Mouse (Mus musculus): ENCODE results near the gene Dad1.
A peak's percentile ranks its signal among the peaks of the same experiment; 100 is the strongest.

Gene Dad1

GRCm38 (mm10) chr14:54253741-54254291 is at the start of gene Dad1, which contains the start of gene Abhd4:
Dad1 (minus strand) TSS chr14:54254104.
Abhd4 (plus strand) TSS chr14:54254188.
- peak; percentile 96 for DNase-seq (ENCODE audit: low spot score)

- DNase-seq (ENCODE audit: low spot score): no peak
Measured at GRCm38 (mm10) chr14:54300676-54301075, 46.8 kb upstream of the Dad1 start.

- no peak for DNase-seq (ENCODE audit: low spot score)
Measured at GRCm38 (mm10) chr14:54300136-54300535, 46.2 kb upstream of the Dad1 start.

- no peak for DNase-seq (ENCODE audit: low spot score)
Measured at GRCm38 (mm10) chr14:54284839-54285238, 30.9 kb upstream of the Dad1 start, which contains the start of gene Olfr49. Olfr49 (minus strand) TSS chr14:54284939.

GRCm38 (mm10) chr14:54276446-54276845 is 22.5 kb upstream of the Dad1 start:
- DNase-seq (ENCODE audit: low spot score): no peak

- no peak for DNase-seq (ENCODE audit: low spot score)
Measured at GRCm38 (mm10) chr14:54272696-54273095, 18.8 kb upstream of the Dad1 start.

GRCm38 (mm10) chr14:54271976-54272606 is 18.2 kb upstream of the Dad1 start:
- DNase-seq (ENCODE audit: low spot score): no peak

GRCm38 (mm10) chr14:54270413-54270812 is 16.5 kb upstream of the Dad1 start:
- no peak for DNase-seq (ENCODE audit: low spot score)

GRCm38 (mm10) chr14:54269566-54269965 is 15.7 kb upstream of the Dad1 start:
- no peak for DNase-seq (ENCODE audit: low spot score)

- DNase-seq (ENCODE audit: low spot score): no peak
Measured at GRCm38 (mm10) chr14:54267966-54268365, 14.1 kb upstream of the Dad1 start.

- no peak for DNase-seq (ENCODE audit: low spot score)
Measured at GRCm38 (mm10) chr14:54265951-54266350, 12.0 kb upstream of the Dad1 start.

GRCm38 (mm10) chr14:54265093-54265492 is 11.2 kb upstream of the Dad1 start:
- DNase-seq (ENCODE audit: low spot score): no peak

- no peak for DNase-seq (ENCODE audit: low spot score)
Measured at GRCm38 (mm10) chr14:54264231-54264630, 10.3 kb upstream of the Dad1 start.

GRCm38 (mm10) chr14:54263099-54263498 is 9.2 kb upstream of the Dad1 start:
- no peak for DNase-seq (ENCODE audit: low spot score)

GRCm38 (mm10) chr14:54262622-54263021 is 8.7 kb upstream of the Dad1 start:
- DNase-seq (ENCODE audit: low spot score): no peak

- DNase-seq (ENCODE audit: low spot score): no peak
Measured at GRCm38 (mm10) chr14:54261386-54261785, 7.5 kb upstream of the Dad1 start.

GRCm38 (mm10) chr14:54260196-54260595 is 6.3 kb upstream of the Dad1 start:
- no peak for DNase-seq (ENCODE audit: low spot score)

GRCm38 (mm10) chr14:54259722-54260085 is 5.8 kb upstream of the Dad1 start:
- DNase-seq (ENCODE audit: low spot score): no peak

- DNase-seq (ENCODE audit: low spot score): peak; percentile 91
Measured at GRCm38 (mm10) chr14:54259003-54259721, 5.3 kb upstream of the Dad1 start.

- DNase-seq (ENCODE audit: low spot score): no peak
Measured at GRCm38 (mm10) chr14:54258131-54258670, 4.3 kb upstream of the Dad1 start.

- DNase-seq (ENCODE audit: low spot score): no peak
Measured at GRCm38 (mm10) chr14:54254670-54255202, 832 bp upstream of the Dad1 start.

- DNase-seq (ENCODE audit: low spot score): no peak
Measured at GRCm38 (mm10) chr14:54250122-54250521, 3.8 kb downstream of the Dad1 start.

- no peak for DNase-seq (ENCODE audit: low spot score)
Measured at GRCm38 (mm10) chr14:54249326-54249725, 4.6 kb downstream of the Dad1 start.

Measured in yolk sac, embryonic 10.5 days (tissue).